In genomic region chr11:100735954-100736745, GRCm38 (mm10) we compare ENCODE assay signal across 8 mouse cellular contexts. TPM values are rescaled to one million over a fixed set of nuclear protein-coding genes. Genes with fewer than 3 reads are reported as not detected.
DNase-seq lines count a peak whose midpoint lies in the region; ATAC-seq and TF ChIP-seq lines count a peak whose summit lies in the region.

No protein-coding gene starts in this region.

- no peaks in the 10 kb centered on the region for H3K27me3 ChIP-seq in midbrain, embryonic 10.5 days (ENCODE audit: low read depth, poor library complexity, severe bottlenecking)
- H3K27me3 ChIP-seq in midbrain, embryonic 16.5 days (ENCODE audit: control insufficient read depth, insufficient read depth, low read depth, low read length): no peaks in the 10 kb centered on the region
- no peaks in the 10 kb centered on the region for H3K27me3 ChIP-seq in intestine, postnatal 0 days (replicated peaks; ENCODE audit: control insufficient read depth, insufficient read depth, low read length)
- H3K27me3 ChIP-seq in neural tube, embryonic 15.5 days (replicated peaks): no peaks in the 10 kb centered on the region

- peak overlapping the region; percentile 98; the same call in 1 of the 2 replicates for H3K4me3 ChIP-seq in midbrain, embryonic 10.5 days
- no peak overlapping the region for H3K4me3 ChIP-seq in midbrain, embryonic 16.5 days (ENCODE audit: low read depth, low read length)
- peak overlapping the region; percentile 98 for H3K4me3 ChIP-seq in intestine, postnatal 0 days (ENCODE audit: low read depth, low read length)
- H3K4me3 ChIP-seq in neural tube, embryonic 15.5 days (replicated peaks): no peak overlapping the region; the same call in 1 of the 2 replicates

- ATAC-seq in CD4-positive, CD25-positive, alpha-beta regulatory T cell, adult 4 months: no peak
- no peak for ATAC-seq in midbrain, embryonic 16.5 days
- no peak for ATAC-seq in intestine, postnatal 0 days
- no peak for ATAC-seq in neural tube, embryonic 15.5 days (ENCODE audit: low FRiP score)
- ATAC-seq in cerebellum, adult (ENCODE audit: insufficient number of reproducible peaks, low FRiP score, low TSS enrichment): no peak

- peaks cover 35% of the 10 kb centered on the region for H3K36me3 ChIP-seq in midbrain, embryonic 10.5 days
- H3K36me3 ChIP-seq in midbrain, embryonic 16.5 days (ENCODE audit: control insufficient read depth, insufficient read depth, low read length): peaks cover under 1% of the 10 kb centered on the region; the same call in 1 of the 2 replicates
- H3K36me3 ChIP-seq in intestine, postnatal 0 days (ENCODE audit: control insufficient read depth, insufficient read depth): peaks cover 24% of the 10 kb centered on the region; the same call in 1 of the 2 replicates
- peaks cover 8% of the 10 kb centered on the region for H3K36me3 ChIP-seq in neural tube, embryonic 15.5 days

- 86% methylated on average over 14 of the region's 14 CpGs for WGBS in midbrain, embryonic 10.5 days
- WGBS in midbrain, embryonic 16.5 days: 85% methylated on average over 14 of the region's 14 CpGs
- WGBS in intestine, postnatal 0 days: 63% methylated on average over 14 of the region's 14 CpGs
- 83% methylated on average over 14 of the region's 14 CpGs for WGBS in neural tube, embryonic 15.5 days

- TF ChIP-seq CTCF in intestine, postnatal 0 days (IDR thresholded peaks at IDR 0.05; ENCODE audit: low read depth): no peak

- no peak overlapping the region for H3K4me2 ChIP-seq in midbrain, embryonic 16.5 days (ENCODE audit: low read length)
- H3K4me2 ChIP-seq in intestine, postnatal 0 days (replicated peaks; ENCODE audit: low read depth): peak overlapping the region; percentile 77
- H3K4me2 ChIP-seq in neural tube, embryonic 15.5 days: peak overlapping the region; percentile 89

- H3K9me3 ChIP-seq in midbrain, embryonic 10.5 days (replicated peaks): no peaks in the 10 kb centered on the region
- no peaks in the 10 kb centered on the region for H3K9me3 ChIP-seq in midbrain, embryonic 16.5 days (replicated peaks; ENCODE audit: control insufficient read depth, low read length, poor library complexity, severe bottlenecking)
- no peaks in the 10 kb centered on the region for H3K9me3 ChIP-seq in intestine, postnatal 0 days (ENCODE audit: control insufficient read depth)
- H3K9me3 ChIP-seq in neural tube, embryonic 15.5 days (replicated peaks): no peaks in the 10 kb centered on the region

- no peak overlapping the region for H3K27ac ChIP-seq in midbrain, embryonic 10.5 days (replicated peaks)
- H3K27ac ChIP-seq in midbrain, embryonic 16.5 days (ENCODE audit: low read length): no peak overlapping the region
- peak overlapping the region; percentile 95 for H3K27ac ChIP-seq in intestine, postnatal 0 days (ENCODE audit: low read depth, low read length)
- no peak overlapping the region for H3K27ac ChIP-seq in neural tube, embryonic 15.5 days (replicated peaks)

- H3K9ac ChIP-seq in midbrain, embryonic 16.5 days (ENCODE audit: low read depth, low read length): no peak overlapping the region
- H3K9ac ChIP-seq in intestine, postnatal 0 days (ENCODE audit: low read depth, low read length): no peak overlapping the region; the same call in 1 of the 2 replicates
- H3K9ac ChIP-seq in neural tube, embryonic 15.5 days (replicated peaks): 0 out of 2 replicates have a peak overlapping the region, but pooled peaks have one; percentile 90

- DNase-seq in CD4-positive, CD25-positive, alpha-beta regulatory T cell, adult 2 months (ENCODE audit: low read depth, low spot score): peak; percentile 38
- no peak for DNase-seq in midbrain, embryonic 10.5 days (ENCODE audit: low spot score)
- DNase-seq in cerebellum, postnatal 25 days: no peak

- peaks cover 29% of the 10 kb centered on the region for H3K4me1 ChIP-seq in midbrain, embryonic 10.5 days
- peaks cover 16% of the 10 kb centered on the region for H3K4me1 ChIP-seq in midbrain, embryonic 16.5 days (ENCODE audit: control insufficient read depth, insufficient read depth, low read length)
- H3K4me1 ChIP-seq in intestine, postnatal 0 days (replicated peaks; ENCODE audit: control insufficient read depth, insufficient read depth, low read length): no peaks in the 10 kb centered on the region
- H3K4me1 ChIP-seq in neural tube, embryonic 15.5 days: peaks cover 29% of the 10 kb centered on the region

RNA-seq across cellular contexts. Expression of gene Rab5c, which starts 1.9 kb away (rescaled TPM):
- polyA plus RNA-seq in CD4-positive, CD25-positive, alpha-beta regulatory T cell, adult 4 months (2017; shearing (Covaris generic)): 10 to 100 TPM; 21.2 to 35.8 TPM
- polyA plus RNA-seq in midbrain, embryonic 10.5 days (2016; fragmentation: Nextera tagmentation; extraction: Ambion mirVana): 14.8 and 15.4 TPM in 2 replicates
- 41.1 and 43.3 TPM in 2 replicates for polyA plus RNA-seq in midbrain, embryonic 16.5 days (2015; fragmentation: Nextera tagmentation; extraction: Ambion mirVana)
- 62.2 and 62.7 TPM in 2 replicates for polyA plus RNA-seq in intestine, postnatal 0 days (2015; fragmentation: Nextera tagmentation; extraction: Ambion mirVana)
- polyA plus RNA-seq in neural tube, embryonic 15.5 days (2015; fragmentation: Nextera tagmentation; extraction: Ambion mirVana): 41.8 and 49.8 TPM in 2 replicates

RNA-seq across cellular contexts. Expression of gene Hspb9, which starts 22.5 kb away (rescaled TPM):
- 1 to 10 TPM in 1 of 2 experiments, not detected in 1; 1.0 TPM for polyA plus RNA-seq in CD4-positive, CD25-positive, alpha-beta regulatory T cell, adult 4 months (2017; shearing (Covaris generic))
- 0.26 and 0.29 TPM in 2 replicates for polyA plus RNA-seq in midbrain, embryonic 10.5 days (2016; fragmentation: Nextera tagmentation; extraction: Ambion mirVana)
- 0.34 TPM in 1 of 2 replicates, not detected in the other for polyA plus RNA-seq in midbrain, embryonic 16.5 days (2015; fragmentation: Nextera tagmentation; extraction: Ambion mirVana)
- 0.44 and 0.65 TPM in 2 replicates for polyA plus RNA-seq in intestine, postnatal 0 days (2015; fragmentation: Nextera tagmentation; extraction: Ambion mirVana)
- polyA plus RNA-seq in neural tube, embryonic 15.5 days (2015; fragmentation: Nextera tagmentation; extraction: Ambion mirVana): 0.43 TPM in 1 of 2 replicates, not detected in the other

RNA-seq across cellular contexts. Expression of gene Kcnh4, which starts 23.6 kb away (rescaled TPM):
- not detected for polyA plus RNA-seq in CD4-positive, CD25-positive, alpha-beta regulatory T cell, adult 4 months (2017; shearing (Covaris generic))
- polyA plus RNA-seq in midbrain, embryonic 10.5 days (2016; fragmentation: Nextera tagmentation; extraction: Ambion mirVana): 1.1 and 2.6 TPM in 2 replicates
- 11.4 and 12.3 TPM in 2 replicates for polyA plus RNA-seq in midbrain, embryonic 16.5 days (2015; fragmentation: Nextera tagmentation; extraction: Ambion mirVana)
- 0.04 and 0.12 TPM in 2 replicates for polyA plus RNA-seq in intestine, postnatal 0 days (2015; fragmentation: Nextera tagmentation; extraction: Ambion mirVana)
- polyA plus RNA-seq in neural tube, embryonic 15.5 days (2015; fragmentation: Nextera tagmentation; extraction: Ambion mirVana): 6.0 and 9.0 TPM in 2 replicates

RNA-seq across cellular contexts. Expression of gene Kat2a, which starts 23.9 kb away (rescaled TPM):
- polyA plus RNA-seq in CD4-positive, CD25-positive, alpha-beta regulatory T cell, adult 4 months (2017; shearing (Covaris generic)): 10 to 100 TPM; 11.1 to 13.2 TPM
- 66.6 and 72.2 TPM in 2 replicates for polyA plus RNA-seq in midbrain, embryonic 10.5 days (2016; fragmentation: Nextera tagmentation; extraction: Ambion mirVana)
- 64.9 and 65.9 TPM in 2 replicates for polyA plus RNA-seq in midbrain, embryonic 16.5 days (2015; fragmentation: Nextera tagmentation; extraction: Ambion mirVana)
- 11.8 and 12.3 TPM in 2 replicates for polyA plus RNA-seq in intestine, postnatal 0 days (2015; fragmentation: Nextera tagmentation; extraction: Ambion mirVana)
- polyA plus RNA-seq in neural tube, embryonic 15.5 days (2015; fragmentation: Nextera tagmentation; extraction: Ambion mirVana): 64.4 and 67.2 TPM in 2 replicates

RNA-seq across cellular contexts. Expression of gene Hcrt, which starts 26.6 kb away (rescaled TPM):
- polyA plus RNA-seq in CD4-positive, CD25-positive, alpha-beta regulatory T cell, adult 4 months (2017; shearing (Covaris generic)): not detected
- 0.26 TPM in 1 of 2 replicates, not detected in the other for polyA plus RNA-seq in midbrain, embryonic 10.5 days (2016; fragmentation: Nextera tagmentation; extraction: Ambion mirVana)
- 2.5 and 4.6 TPM in 2 replicates for polyA plus RNA-seq in midbrain, embryonic 16.5 days (2015; fragmentation: Nextera tagmentation; extraction: Ambion mirVana)
- not detected in 2 replicates for polyA plus RNA-seq in intestine, postnatal 0 days (2015; fragmentation: Nextera tagmentation; extraction: Ambion mirVana)
- 0.33 and 0.75 TPM in 2 replicates for polyA plus RNA-seq in neural tube, embryonic 15.5 days (2015; fragmentation: Nextera tagmentation; extraction: Ambion mirVana)

Comparison
In these comparisons a context has a peak if more than half of its experiments do, and no peak if none do; other contexts are left out.
1. H3K4me3 ChIP-seq: peak in midbrain, embryonic 10.5 days (single experiment) and intestine, postnatal 0 days (single experiment); none in midbrain, embryonic 16.5 days (single experiment) and neural tube, embryonic 15.5 days (single experiment).